Mouse (Mus musculus) small intestine, adult 2 months (tissue): ENCODE results near the gene Cd6.

Experiments used
- CTCF ChIP-seq: fragments of 200-500 bp; IDR thresholded peaks from 2 replicates; pipeline ENCODE4 v1.5.1; 2012; ENCODE audit warnings: low read depth, mild to moderate bottlenecking, control low read depth, inconsistent platforms, low read length, moderate library complexity, mixed read lengths; ENCODE audit not compliant: insufficient replicate concordance, insufficient read length; ENCODE audit errors: extremely low read depth
- POLR2A ChIP-seq: fragments of 200-500 bp; IDR thresholded peaks from 2 replicates; pipeline ENCODE4 v1.6.1; 2012; ENCODE audit warnings: low read depth, mild to moderate bottlenecking, control low read depth, inconsistent platforms, low read length, moderate library complexity

DNA sequence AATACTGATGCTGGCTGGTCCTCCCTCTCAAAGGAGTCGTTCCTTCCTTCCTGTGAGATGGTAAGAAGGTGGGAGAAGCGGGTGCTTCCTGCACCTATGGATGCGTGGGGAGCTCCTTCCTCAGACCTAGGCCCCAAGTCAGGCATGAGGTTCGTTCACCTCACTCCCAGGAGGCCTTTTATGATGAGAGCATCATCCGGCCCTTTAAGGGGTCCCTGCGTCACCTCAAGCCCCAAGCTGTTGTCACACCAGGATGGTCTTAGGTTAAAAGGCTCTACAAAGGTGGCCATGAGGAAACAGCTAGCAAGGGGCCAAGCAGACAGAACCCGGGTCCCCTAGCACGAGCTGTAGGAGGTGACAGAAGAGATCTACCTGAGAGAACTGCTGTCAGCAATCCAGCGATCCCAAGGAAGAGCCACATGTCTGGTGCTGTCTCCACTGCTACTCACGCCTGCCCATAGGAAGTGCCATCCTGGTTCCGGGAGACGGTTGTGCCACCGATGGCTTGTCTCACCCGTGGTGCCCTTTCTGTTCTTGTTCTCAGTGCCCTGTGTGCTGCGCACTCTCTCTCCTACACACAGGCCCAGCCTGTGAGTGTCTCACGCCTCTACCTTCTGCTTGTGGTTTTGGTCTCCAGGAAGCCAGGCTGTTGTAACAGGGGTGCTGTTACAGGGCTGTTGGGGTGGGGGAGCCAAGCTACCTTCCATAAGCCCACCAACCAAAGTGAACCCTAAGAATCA is at the start of gene Cd6:
- TF ChIP-seq CTCF, result no peak
- TF ChIP-seq POLR2A, result no peak
